Mouse (Mus musculus): ENCODE measurements around the gene Amph.

The Amph gene

DNA sequence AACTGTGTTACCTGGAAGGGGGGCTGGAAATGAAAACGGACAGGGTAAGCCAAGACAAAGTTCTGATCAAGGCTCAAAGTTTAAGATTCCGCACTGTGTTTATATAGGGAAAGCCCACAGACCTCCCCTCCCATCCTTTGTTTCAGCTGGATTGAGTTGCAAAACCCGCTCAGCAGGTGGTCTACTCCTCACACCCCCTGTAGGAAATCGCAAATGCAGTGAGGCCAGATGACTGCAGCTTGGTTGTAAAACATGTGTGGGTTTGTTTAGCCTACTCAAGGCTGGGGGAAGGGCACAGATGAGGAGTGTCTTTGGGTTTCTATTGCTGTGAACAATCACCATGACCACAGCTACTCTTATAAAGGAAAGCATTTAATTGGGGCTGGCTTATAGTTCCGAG lies 189.9 kb downstream of the Amph start:
- no peak for ATAC-seq (ENCODE audit: insufficient number of reproducible peaks, low FRiP score, low TSS enrichment)

DNA sequence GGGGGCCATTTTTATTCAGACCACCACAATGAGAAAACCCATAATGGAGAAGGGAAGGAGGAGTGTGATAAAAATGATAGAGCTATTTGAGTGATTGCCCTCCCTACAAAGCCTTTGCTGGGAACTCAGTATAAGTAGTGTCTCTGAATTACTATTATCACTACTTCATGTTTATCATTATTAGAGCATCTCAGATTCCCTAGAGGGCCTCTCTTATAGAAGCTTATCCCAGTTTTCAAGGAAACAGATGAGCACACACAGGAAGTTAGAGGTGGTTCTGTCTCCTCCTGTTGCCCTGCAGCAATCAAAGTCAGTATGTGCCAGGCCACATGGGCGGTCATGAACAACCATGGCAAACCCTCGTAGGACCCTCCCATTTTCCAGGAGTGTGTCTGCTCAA lies 190.5 kb downstream of the Amph start:
- ATAC-seq (ENCODE audit: insufficient number of reproducible peaks, low FRiP score, low TSS enrichment) = no peak

DNA sequence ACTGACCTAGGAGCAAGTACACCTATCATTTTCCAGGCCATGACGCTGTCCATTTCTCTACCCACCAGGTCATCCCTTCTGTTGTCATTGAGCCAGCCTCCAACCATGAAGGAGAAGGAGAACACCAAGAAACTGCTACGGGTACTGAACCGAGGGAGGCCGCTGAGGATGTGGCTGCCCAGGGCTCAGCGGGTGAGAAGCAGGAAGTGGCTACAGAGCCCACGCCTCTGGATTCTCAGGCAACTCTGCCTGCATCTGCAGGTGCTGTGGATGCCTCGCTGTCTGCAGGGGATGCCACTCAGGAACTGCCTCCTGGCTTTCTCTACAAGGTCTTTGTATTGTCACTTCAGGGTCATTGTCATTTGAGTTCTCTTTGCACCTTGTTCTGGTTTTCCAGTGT lies 191.1 kb downstream of the Amph start:
- ATAC-seq (ENCODE audit: insufficient number of reproducible peaks, low FRiP score, low TSS enrichment) = no peak

DNA sequence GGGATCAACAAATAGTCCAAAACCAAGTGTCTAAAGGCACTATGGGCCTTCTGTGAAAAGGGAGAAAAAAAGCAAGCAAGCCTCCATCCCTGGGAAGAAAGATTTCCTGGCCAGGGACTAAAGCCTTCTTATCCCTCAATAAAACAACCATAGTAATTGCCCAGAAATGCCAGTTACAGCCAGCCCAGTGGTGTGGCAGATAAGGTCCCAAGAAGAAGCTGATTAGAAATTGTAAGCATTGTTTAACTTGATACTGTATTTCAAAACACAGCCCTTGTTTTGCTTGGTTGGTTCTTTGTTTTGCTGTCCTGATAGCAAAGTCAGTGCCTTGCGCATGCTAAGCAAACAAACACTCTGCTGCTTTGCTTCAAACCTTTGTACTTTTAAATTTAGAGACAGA lies 191.8 kb downstream of the Amph start:
- no peak for ATAC-seq (ENCODE audit: insufficient number of reproducible peaks, low FRiP score, low TSS enrichment)

DNA sequence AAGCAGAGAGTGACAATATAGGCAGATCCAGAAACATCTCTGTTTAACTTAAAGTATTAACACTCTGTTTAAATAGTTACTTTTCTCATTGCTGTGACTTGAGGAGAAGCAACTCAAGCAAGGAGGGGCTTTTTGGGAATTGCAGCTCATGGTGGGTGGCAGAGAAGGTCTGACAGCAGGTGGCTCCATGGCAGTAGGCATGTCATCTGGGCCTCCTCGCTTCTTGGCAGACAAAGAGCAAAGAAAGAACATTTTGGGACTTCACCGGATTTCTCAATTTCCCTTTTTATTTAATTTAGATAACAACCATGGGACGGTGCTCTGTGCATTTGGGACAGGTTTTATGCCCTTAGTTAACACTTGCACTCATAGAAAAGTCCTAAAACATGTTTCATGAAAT lies 195.8 kb downstream of the Amph start:
- ATAC-seq (ENCODE audit: insufficient number of reproducible peaks, low FRiP score, low TSS enrichment) = no peak

DNA sequence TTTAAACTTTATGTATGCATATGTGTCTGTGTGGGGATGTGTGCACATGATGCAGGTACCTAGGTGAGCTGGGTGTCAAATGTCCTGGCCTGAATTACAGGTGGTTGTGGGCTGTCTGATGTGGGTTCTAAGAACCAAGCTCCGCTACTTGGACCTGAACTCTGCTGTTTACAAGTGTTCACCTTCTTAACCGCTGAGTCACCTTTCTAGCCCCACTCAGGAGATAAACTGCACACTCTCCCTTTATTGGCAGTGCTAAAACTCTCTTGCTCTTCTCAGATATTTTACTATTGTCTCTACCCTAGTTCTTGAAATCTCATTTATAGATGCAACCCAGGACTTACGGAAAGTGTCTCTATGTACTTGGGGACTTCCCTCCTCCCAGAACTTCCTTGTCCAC lies 199.5 kb downstream of the Amph start:
- ATAC-seq (ENCODE audit: insufficient number of reproducible peaks, low FRiP score, low TSS enrichment) = no peak

DNA sequence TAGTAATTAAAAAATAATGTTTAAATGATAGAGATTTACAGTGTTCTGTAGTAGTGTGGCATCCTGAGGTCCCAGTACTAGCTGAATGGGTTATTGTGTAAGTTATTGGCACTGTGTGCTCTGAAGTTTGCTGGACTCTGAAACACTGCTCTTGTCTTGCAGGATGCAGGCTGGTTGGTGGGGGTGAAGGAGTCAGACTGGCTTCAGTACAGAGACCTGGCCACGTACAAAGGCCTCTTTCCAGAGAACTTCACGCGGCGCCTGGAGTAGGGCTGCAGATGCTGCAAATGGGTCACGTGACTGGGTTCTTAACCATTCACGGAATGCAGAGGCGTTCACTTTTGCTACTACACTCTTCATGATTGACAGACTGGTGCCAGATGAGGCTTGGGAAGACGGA lies 201.6 kb downstream of the Amph start:
- no peak for ATAC-seq (ENCODE audit: insufficient number of reproducible peaks, low FRiP score, low TSS enrichment)

DNA sequence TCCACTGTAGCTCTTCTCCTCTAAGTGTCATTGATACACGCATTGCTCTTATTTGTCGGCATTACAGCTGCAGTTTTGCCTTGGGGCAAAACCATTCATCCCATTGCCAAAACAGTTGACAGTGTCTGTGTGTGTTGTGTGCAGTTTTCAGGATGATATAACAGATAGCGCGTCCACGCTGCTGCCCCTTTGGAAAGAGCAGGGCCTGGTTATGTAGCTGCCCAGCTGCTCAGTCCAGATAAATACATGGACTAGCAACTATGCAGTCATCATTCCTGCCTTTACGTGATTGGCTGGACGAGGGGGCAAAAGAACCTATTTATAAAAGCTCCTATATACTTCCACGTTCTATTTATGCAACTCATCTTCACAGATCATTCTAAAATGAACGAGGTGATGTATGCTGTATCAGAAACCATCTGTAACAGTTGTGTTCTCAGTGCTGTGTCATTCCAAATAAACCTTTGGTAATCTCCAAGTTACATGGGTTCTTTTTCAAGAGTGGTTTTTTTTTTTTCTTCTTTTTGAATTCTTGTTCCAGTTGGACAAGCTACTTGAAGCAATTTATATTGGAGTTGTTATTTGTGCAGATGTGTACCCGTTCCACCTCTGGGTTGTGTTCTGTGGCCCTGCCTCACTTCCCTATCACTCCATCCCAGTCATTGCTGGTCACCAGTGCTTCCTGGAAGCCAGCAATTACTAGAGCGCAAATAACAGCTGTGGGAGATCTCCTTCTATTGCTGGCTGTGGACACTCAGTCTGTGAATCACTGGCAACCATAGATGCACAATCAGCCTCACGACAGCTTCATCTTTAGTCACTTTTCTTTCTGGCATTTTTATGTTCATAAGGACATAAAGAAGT lies 202.7 kb downstream of the Amph start:
- no peak for ATAC-seq (ENCODE audit: insufficient number of reproducible peaks, low FRiP score, low TSS enrichment)

DNA sequence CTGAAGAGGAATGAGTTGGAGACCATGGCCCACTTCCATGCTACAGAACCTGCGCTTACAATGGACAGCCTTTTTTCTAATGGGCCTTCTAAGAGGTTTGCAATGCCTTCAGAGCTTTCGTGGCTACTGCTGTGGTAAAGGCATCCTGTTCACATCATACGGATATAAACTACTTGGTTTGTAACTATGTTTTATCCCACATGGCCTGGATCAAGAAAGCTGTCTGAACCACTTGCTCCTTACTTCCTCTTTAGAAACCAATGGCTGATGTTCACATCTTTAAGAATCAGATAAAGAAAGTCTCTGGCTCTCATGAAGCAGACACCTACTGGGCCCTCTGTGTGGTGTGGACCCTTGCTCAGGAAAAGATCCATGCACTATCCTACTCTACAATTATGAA lies 204.1 kb downstream of the Amph start:
- no peak for ATAC-seq (ENCODE audit: insufficient number of reproducible peaks, low FRiP score, low TSS enrichment)

DNA sequence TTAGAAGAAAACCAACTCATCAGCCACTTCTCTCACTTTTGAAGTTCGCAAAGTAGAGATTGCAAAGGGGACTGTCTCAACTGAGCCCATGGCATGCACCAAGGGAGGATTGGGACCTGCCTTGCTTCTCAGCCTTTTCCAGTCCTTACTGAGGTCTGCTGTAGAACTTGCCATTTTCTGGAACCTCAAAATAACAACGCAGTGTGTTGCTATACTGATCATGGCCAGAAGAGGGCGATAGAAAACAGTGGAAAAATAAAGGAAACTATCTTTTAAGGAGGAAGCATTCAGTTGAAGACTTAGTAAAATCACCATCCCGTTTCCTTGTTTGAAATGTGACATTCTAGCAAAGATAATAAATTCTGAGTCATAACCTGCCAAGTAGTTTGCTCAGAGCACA lies 210.5 kb downstream of the Amph start:
- ATAC-seq (ENCODE audit: insufficient number of reproducible peaks, low FRiP score, low TSS enrichment) = no peak

DNA sequence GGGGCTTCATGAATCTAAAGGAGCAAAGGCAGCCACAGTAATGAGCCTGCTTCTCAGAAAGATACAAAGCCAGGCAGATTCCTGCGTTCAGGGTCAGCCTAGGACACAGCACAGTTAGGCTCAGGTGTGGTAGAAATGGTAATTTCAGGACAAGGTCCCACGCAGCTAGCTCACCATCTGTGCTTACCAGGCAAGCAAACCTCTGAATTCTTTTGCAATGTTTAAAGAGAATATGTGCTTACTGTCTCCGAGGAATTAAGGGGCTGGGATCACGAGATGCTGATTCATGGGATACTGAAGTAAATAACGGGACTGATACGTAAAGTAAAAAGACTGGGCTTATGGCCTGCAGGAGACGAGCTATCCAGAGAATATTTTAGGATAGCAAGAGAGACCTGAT lies 212.6 kb downstream of the Amph start:
- peak; percentile 52 for ATAC-seq (ENCODE audit: insufficient number of reproducible peaks, low FRiP score, low TSS enrichment)

DNA sequence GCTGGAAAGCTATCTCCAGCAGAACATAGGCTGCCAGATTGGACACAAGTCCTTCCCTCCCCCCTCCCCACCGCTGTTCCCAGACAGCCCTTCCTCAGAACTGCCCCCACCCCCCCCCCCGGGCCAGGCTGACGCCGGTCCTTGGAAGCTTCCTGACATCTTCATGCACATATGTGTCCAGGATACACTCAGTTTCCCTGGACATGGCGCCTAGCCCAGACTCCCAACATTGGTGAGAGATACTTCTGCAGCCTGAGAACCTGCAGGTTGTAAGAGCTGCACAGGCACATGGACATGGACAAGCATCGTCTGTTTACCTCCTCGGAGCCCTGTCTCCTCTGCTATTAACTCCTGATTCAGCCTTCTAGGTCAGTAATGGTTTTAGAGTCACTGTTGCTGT lies 213.1 kb downstream of the Amph start:
- peak; percentile 64 for ATAC-seq (ENCODE audit: insufficient number of reproducible peaks, low FRiP score, low TSS enrichment)

DNA sequence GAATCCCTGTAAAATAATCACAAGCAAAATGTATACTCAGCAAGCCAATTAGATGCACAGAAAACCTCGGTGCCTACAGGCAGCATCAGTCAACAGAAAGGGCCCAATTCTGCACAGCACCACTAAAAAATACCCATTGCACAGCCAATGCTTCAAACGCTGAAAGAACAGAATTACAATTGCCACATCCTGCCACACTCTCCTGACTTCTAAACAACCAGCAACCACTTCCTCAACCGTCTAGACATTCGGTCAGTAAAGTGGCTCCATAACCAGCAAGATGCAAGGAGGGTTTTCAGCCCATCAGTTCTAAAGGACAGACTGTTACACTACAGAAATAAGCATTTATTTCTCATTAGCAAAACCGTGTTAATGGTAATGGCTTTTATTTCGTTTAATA lies 214.1 kb downstream of the Amph start:
- ATAC-seq (ENCODE audit: insufficient number of reproducible peaks, low FRiP score, low TSS enrichment) = no peak

DNA sequence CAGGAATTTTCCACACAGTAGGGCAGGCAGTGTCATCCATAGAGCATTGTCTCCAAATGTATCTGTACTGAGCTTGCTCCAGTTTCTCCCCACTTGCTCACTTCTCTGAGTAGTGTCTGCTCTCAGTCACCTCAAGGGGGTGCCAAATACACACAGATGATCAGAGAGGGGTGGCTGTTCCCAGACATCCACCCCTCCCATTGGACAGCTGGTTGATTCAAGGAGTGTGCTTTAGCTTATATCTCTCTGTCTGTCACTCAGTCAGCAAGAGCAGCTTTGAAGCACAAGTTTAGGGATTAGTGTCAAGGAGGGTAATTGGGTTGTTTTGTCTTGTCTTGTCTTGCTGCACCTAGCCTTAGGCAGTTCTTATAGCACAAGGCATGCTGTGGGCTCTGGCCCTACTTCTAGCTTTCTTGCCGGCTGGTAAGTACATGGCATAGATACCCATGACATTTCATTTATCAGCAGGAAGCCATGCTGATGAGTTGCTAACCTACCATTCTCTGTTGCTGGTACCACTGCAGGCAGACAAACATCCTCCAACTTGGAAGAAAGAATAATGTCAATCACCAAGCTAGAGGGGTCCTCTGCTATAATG lies 229.8 kb downstream of the Amph start:
- ATAC-seq (ENCODE audit: insufficient number of reproducible peaks, low FRiP score, low TSS enrichment) = peak; percentile 98

DNA sequence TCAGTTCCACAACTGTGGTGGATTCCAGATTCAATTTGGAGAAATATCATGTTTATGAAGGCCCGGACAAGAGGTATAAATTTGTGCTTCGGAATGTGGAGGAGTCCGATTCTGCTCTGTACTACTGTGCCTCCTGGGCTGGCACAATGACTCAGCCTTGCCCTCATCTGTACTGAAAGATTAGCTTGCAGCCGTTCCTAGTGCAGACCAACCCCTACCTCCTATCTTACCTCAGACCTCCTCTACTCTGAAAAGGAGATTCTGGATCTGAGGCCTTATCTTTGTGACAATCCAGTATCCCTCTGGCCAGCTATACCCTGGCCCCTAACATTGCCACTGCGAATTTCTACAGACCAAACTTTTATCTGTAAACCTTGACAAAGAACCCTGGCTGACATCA lies 230.3 kb downstream of the Amph start:
- ATAC-seq (ENCODE audit: insufficient number of reproducible peaks, low FRiP score, low TSS enrichment) = no peak

DNA sequence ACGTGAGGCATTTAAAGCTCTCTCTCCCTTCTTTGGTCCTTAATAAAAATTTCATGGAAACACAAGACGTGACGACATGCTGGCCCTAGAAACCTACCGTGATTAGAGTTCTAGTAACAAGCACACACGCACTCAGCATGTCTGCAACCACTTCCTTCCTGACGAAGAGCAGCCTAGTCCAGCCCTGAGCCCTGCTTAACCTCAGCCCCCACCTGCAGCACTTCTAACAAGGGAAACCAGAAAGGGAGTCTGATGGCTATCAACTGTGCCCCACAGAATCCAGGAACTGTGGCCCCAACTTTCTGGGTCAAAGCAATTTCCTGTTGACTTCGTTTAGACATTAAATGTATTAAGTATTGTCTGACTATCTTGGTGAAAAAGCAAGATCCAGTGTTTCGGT lies 234.3 kb downstream of the Amph start:
- ATAC-seq (ENCODE audit: insufficient number of reproducible peaks, low FRiP score, low TSS enrichment) = no peak

DNA sequence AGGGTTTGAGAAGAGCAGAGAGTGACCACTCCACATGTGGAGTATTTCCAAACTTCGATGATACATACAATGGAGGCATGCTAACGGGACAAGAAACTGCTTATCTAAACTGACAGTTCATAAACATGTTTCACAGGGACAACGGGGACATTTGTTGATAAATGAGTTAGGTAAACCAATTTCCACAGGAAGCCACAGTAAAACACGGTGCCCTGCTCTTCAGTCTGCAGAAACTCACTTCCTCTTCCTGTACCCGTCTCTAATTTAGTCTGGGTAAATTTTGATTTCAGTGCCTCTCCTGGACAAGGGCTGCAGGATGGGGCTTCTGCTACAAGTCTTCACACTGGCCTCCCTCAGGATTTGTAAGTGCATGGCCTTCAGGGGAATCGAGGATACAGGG lies 242.0 kb downstream of the Amph start:
- no peak for ATAC-seq (ENCODE audit: insufficient number of reproducible peaks, low FRiP score, low TSS enrichment)

DNA sequence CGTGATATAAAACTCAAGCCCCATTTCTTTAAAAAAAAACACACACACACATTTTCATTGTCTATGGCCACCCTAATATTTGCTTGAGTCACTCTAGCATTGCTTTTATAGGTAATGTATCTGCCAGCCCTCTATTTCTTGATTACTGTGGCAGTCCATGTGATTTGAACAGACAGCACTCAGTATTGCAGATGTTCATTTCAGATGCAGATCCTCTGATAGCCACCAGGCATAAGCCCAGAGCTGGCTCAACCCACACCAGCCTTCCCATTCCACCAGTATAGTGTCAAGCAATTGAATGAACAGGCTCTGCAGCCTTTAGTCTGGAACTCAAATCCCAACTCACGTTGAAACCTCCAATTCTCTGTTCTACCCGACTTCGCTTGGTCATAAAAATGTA lies 246.8 kb downstream of the Amph start:
- ATAC-seq (ENCODE audit: insufficient number of reproducible peaks, low FRiP score, low TSS enrichment) = no peak

DNA sequence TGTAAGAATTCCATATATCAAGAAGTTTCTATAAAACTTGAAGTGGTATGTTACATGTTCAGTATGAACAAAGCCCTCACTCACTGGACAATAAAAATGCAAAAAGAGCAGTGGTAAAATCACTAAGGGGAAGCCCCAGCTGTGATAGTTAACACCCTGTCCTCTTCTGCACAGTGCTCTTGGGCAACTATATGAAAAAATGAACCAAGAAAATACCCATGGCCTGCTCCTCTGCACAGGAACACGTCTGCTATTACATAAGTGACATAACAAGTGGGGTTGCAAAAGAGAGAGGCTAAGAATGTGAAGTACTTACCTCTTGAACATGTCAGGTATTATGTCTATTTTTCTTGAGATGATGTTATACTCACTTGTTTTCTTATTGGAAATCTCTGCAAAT lies 247.5 kb downstream of the Amph start:
- no peak for ATAC-seq (ENCODE audit: insufficient number of reproducible peaks, low FRiP score, low TSS enrichment)
